Mouse (Mus musculus) heart, embryonic 13.5 days (tissue): Measurements from ENCODE around the gene 5330417C22Rik. TPM values are rescaled to one million over a fixed set of nuclear protein-coding genes. Genes with fewer than 3 reads are reported as not detected.

Experiments used
- ATAC-seq: fragments of 200-750 bp; cut with Nextera tagmentation; 2 replicates; pipeline ENCODE4 v1.8.0; 2017; ENCODE audit warnings: moderate TSS enrichment; ENCODE audit not compliant: insufficient number of reproducible peaks, low FRiP score, low TSS enrichment; ENCODE audit errors: extremely low read depth
- H3K27ac ChIP-seq: fragments of 300-500 bp; sonication (generic); replicated peaks from 2 replicates; pipeline ENCODE4 v1.5.1; 2015; ENCODE audit warnings: moderate library complexity, mild to moderate bottlenecking, inconsistent platforms
- H3K27me3 ChIP-seq: fragments of 300-500 bp; sonication (generic); replicated peaks from 2 replicates; pipeline ENCODE4 v1.6.1; 2015; ENCODE audit warnings: mild to moderate bottlenecking, inconsistent platforms
- H3K36me3 ChIP-seq: fragments of 300-500 bp; sonication (generic); 2 replicates; pipeline ENCODE4 v1.6.1; 2015; ENCODE audit warnings: mild to moderate bottlenecking, inconsistent platforms
- H3K4me1 ChIP-seq: fragments of 300-500 bp; sonication (generic); 2 replicates; pipeline ENCODE4 v1.6.1; 2015; ENCODE audit warnings: inconsistent platforms
- H3K4me2 ChIP-seq: fragments of 300-500 bp; sonication (generic); 2 replicates; pipeline ENCODE4 v1.6.1; 2015; ENCODE audit warnings: inconsistent platforms, mild to moderate bottlenecking, moderate library complexity
- H3K4me3 ChIP-seq: fragments of 300-500 bp; sonication (generic); 2 replicates; pipeline ENCODE4 v1.5.1; 2015; ENCODE audit warnings: moderate library complexity, mild to moderate bottlenecking, inconsistent platforms
- H3K9ac ChIP-seq: fragments of 300-500 bp; sonication (generic); 2 replicates; pipeline ENCODE4 v1.6.1; 2015; ENCODE audit warnings: inconsistent platforms, mild to moderate bottlenecking, moderate library complexity
- H3K9me3 ChIP-seq: fragments of 300-500 bp; sonication (generic); 2 replicates; pipeline ENCODE4 v1.6.1; 2016; ENCODE audit warnings: inconsistent platforms
- WGBS: fragments of 180-500 bp; shearing (Covaris S2); methylation state at CpG from one replicate; pipeline ENCODE4 v1.1.7; 2015; ENCODE audit warnings: mixed read lengths; 5-methylcytosine and 5-hydroxymethylcytosine counted together
- polyA plus RNA-seq: library from polyadenylated mRNA; unstranded; fragments of >200 nt; fragmentation: Nextera tagmentation; extraction: Ambion mirVana; gene quantifications from 2 replicates; pipeline ENCODE4 v1.2.1, GENCODE M21; 2015

5330417C22Rik gene
- polyA plus RNA-seq, 1 experiment from 2014 or later, result 1.0 TPM

DNA sequence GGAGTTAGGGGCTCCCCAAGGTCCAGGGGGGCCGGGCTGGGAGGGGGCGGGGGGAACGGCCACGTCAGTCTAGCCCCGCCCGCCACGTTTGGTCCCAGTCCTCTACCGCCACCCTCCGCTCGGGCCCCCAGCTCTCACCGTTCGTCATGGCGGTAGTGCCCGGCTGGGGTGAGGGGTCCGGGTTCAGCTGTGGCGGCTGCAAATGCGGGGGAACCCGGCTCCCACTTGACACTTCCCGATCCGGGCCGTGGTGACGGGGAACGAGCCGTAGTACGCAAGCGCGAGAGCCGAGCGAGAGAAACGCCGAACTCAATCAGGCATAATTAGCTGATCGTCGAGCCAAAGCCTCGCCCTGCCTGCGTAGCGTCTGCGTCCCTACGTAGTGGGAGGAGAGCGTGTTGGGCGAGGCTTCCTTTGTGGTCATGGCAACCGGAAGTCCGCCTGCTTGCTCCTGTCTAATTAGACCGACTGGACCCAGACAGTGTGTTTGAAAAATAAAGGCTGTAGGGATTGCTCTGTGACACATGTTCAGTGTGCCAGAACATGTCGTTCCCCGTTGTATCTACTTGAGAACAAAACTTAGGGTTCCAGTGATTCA, 25.9 kb upstream of the 5330417C22Rik start, which contains the start of gene Tmem167b:
Gene Tmem167b, minus strand, starts transcription at position 334 of the 598 bp plus-strand sequence.
- H3K27me3 ChIP-seq, result no peaks in the 10 kb centered on the region
- peaks cover 16% of the 10 kb centered on the region for H3K4me1 ChIP-seq
- peak within 1 kb of the TSS; percentile 94 for H3K4me2 ChIP-seq
- WGBS, result under 1% methylated on average over 45 of the region's 45 CpGs
- peak within 1 kb of the TSS; percentile 84 for H3K4me3 ChIP-seq
- peak; percentile 96 for ATAC-seq
- H3K9ac ChIP-seq, result peak within 1 kb of the TSS; percentile 91
- no peaks in the 10 kb centered on the region for H3K9me3 ChIP-seq
- H3K27ac ChIP-seq, result peak within 1 kb of the TSS; percentile 91
- peaks cover 32% of the 10 kb centered on the region for H3K36me3 ChIP-seq

DNA sequence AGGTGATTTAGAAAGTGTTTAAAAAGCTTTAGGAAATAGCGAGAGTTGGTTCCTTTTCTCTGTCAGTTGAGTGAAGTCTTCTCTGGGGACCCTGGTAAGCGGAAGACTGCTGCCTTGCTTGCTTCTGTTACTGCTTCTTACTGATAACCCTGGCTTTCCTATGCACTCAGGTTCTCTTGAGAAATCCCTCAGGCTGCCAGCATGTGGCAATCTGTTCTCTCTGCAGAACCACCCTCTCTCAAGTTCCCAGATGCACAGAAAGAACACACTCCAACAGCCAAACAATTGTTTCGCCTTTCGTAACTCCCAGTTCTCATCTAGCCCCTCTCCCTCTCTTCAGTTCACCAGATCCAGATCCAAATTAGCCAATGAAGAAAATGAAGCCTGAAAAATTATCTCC, 21.6 kb upstream of the 5330417C22Rik start:
- Histone ChIP-seq H3K9me3 (no peaks in the 10 kb centered on the region), H3K27ac (no peak overlapping the region), H3K4me1 (peaks cover 18% of the 10 kb centered on the region), H3K4me2 (no peak overlapping the region), H3K4me3 (no peak overlapping the region), H3K27me3 (no peaks in the 10 kb centered on the region), H3K9ac (no peak overlapping the region), H3K36me3 (peaks cover 39% of the 10 kb centered on the region)
- no peak for ATAC-seq
- 88% methylated on average over 4 of the region's 4 CpGs for WGBS

GRCm38 (mm10) chr3:108554587-108555312, 18.4 kb upstream of the 5330417C22Rik start:
- Histone ChIP-seq H3K9ac (peak overlapping the region; percentile 98), H3K4me1 (peaks cover 5% of the 10 kb centered on the region), H3K4me3 (peak overlapping the region; percentile 90), H3K27me3 (no peaks in the 10 kb centered on the region), H3K9me3 (no peaks in the 10 kb centered on the region), H3K4me2 (peak overlapping the region; percentile 86), H3K27ac (peak overlapping the region; percentile 90), H3K36me3 (peaks cover 31% of the 10 kb centered on the region)
- peak; percentile 90 for ATAC-seq
- WGBS, result 18% methylated on average over 21 of the region's 22 CpGs

- Histone ChIP-seq H3K9ac (peak overlapping the region; percentile 98), H3K27ac (peak overlapping the region; percentile 90), H3K4me2 (peak overlapping the region; percentile 86), H3K36me3 (peaks cover 25% of the 10 kb centered on the region), H3K4me1 (peaks cover 5% of the 10 kb centered on the region), H3K27me3 (no peaks in the 10 kb centered on the region), H3K4me3 (peak overlapping the region; percentile 90), H3K9me3 (no peaks in the 10 kb centered on the region)
- ATAC-seq, result peak; percentile 56
- 1% methylated on average over 42 of the region's 42 CpGs for WGBS
Measured at GRCm38 (mm10) chr3:108554111-108554561, 17.8 kb upstream of the 5330417C22Rik start.

- no peak for ATAC-seq
- 79% methylated on average over 11 of the region's 11 CpGs for WGBS
- H3K4me2 ChIP-seq, result no peak overlapping the region
- H3K36me3 ChIP-seq, result no peaks in the 10 kb centered on the region
- H3K9ac ChIP-seq, result no peak overlapping the region
- peaks cover 29% of the 10 kb centered on the region; the same call in 1 of the 2 replicates for H3K27me3 ChIP-seq
- H3K27ac ChIP-seq, result no peak overlapping the region
- H3K9me3 ChIP-seq, result no peaks in the 10 kb centered on the region
- no peak overlapping the region for H3K4me3 ChIP-seq
- peaks cover 4% of the 10 kb centered on the region for H3K4me1 ChIP-seq
Measured at GRCm38 (mm10) chr3:108542299-108542698, 6.0 kb upstream of the 5330417C22Rik start.

- no peak for ATAC-seq
- Histone ChIP-seq H3K4me3 (peak overlapping the region; percentile 31), H3K9ac (peak overlapping the region; percentile 64; the same call in 1 of the 2 replicates), H3K36me3 (no peaks in the 10 kb centered on the region), H3K27ac (no peak overlapping the region), H3K4me1 (peaks cover 27% of the 10 kb centered on the region), H3K4me2 (peak overlapping the region; percentile 63), H3K27me3 (peaks cover 51% of the 10 kb centered on the region), H3K9me3 (no peaks in the 10 kb centered on the region)
- 5% methylated on average over 17 of the region's 17 CpGs for WGBS
Measured at GRCm38 (mm10) chr3:108537303-108537702, 967 bp upstream of the 5330417C22Rik start.

GRCm38 (mm10) chr3:108535896-108536516, 330 bp downstream of the 5330417C22Rik start:
- Histone ChIP-seq H3K9me3 (no peaks in the 10 kb centered on the region), H3K4me1 (peaks cover 27% of the 10 kb centered on the region), H3K27me3 (peaks cover 51% of the 10 kb centered on the region), H3K36me3 (no peaks in the 10 kb centered on the region), H3K27ac (no peak overlapping the region), H3K4me2 (peak overlapping the region; percentile 85), H3K9ac (peak overlapping the region; percentile 60; the same call in 1 of the 2 replicates), H3K4me3 (peak overlapping the region; percentile 56)
- 5% methylated on average over 15 of the region's 15 CpGs for WGBS
- no peak for ATAC-seq

GRCm38 (mm10) chr3:108533951-108534350, 2.4 kb downstream of the 5330417C22Rik start, which contains the start of gene 1700013F07Rik:
1700013F07Rik (plus strand) TSS chr3:108534150.
- WGBS, result 67% methylated on average over 6 of the region's 6 CpGs
- Histone ChIP-seq H3K4me2 (no peak within 1 kb of the TSS), H3K9ac (peak within 1 kb of the TSS; percentile 44; the same call in 1 of the 2 replicates), H3K4me3 (no peak within 1 kb of the TSS), H3K27me3 (peaks cover 40% of the 10 kb centered on the region), H3K27ac (no peak within 1 kb of the TSS; the same call in 1 of the 2 replicates), H3K36me3 (no peaks in the 10 kb centered on the region), H3K4me1 (peaks cover 27% of the 10 kb centered on the region), H3K9me3 (no peaks in the 10 kb centered on the region)
- no peak for ATAC-seq

DNA sequence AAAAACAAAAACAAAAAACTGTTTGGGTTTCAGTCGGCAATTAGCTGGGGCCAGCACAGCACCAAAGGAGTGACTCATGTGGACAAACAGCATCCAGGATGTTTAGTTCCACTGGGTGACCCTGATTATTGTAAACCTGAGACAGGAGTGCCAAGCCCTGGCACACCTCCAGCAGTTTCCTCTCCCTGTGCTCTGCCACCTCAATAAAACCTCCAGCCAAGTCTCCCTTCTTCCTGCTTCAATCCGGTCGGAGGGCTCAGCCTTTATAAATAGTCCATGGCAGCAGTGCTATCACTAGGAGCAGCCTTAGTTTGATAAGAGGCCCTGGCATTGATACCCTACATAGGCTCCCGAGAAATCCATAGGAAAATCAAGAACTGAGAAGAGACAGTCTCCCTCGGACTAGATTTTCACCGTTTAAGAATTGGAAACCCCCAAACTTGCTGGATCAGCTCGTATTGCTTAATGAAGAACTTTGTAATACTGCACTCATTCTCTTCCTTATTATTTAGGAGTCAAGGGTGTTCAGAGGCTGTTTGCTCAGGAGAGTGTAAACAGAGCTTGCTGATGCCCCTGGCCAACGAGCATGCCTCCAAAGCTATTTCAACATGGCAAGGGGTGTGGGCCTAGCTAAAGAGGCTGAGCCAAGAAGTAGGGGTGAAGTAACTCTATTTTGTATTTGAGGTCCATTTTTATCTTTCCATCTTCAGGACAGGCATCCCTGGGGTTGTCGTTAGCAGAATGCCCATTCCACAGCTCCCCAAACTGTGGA, 3.0 kb downstream of the 5330417C22Rik start:
- no peak overlapping the region; the same call in 1 of the 2 replicates for H3K27ac ChIP-seq
- H3K4me1 ChIP-seq, result peaks cover 27% of the 10 kb centered on the region
- H3K36me3 ChIP-seq, result no peaks in the 10 kb centered on the region
- 49% methylated on average over 9 of the region's 9 CpGs for WGBS
- peaks cover 36% of the 10 kb centered on the region for H3K27me3 ChIP-seq
- no peak overlapping the region for H3K4me3 ChIP-seq
- no peaks in the 10 kb centered on the region for H3K9me3 ChIP-seq
- ATAC-seq, result no peak
- H3K9ac ChIP-seq, result peak overlapping the region; percentile 44; the same call in 1 of the 2 replicates
- H3K4me2 ChIP-seq, result no peak overlapping the region

GRCm38 (mm10) chr3:108528489-108528888, 7.8 kb downstream of the 5330417C22Rik start:
- Histone ChIP-seq H3K9ac (no peak overlapping the region), H3K4me3 (no peak overlapping the region), H3K36me3 (no peaks in the 10 kb centered on the region), H3K9me3 (no peaks in the 10 kb centered on the region), H3K27ac (no peak overlapping the region), H3K27me3 (no peaks in the 10 kb centered on the region), H3K4me1 (peaks cover 9% of the 10 kb centered on the region), H3K4me2 (no peak overlapping the region)
- 87% methylated on average over 8 of the region's 8 CpGs for WGBS
- ATAC-seq, result no peak
